ENCODE assay signal across 16 mouse cellular contexts in the genomic region with DNA sequence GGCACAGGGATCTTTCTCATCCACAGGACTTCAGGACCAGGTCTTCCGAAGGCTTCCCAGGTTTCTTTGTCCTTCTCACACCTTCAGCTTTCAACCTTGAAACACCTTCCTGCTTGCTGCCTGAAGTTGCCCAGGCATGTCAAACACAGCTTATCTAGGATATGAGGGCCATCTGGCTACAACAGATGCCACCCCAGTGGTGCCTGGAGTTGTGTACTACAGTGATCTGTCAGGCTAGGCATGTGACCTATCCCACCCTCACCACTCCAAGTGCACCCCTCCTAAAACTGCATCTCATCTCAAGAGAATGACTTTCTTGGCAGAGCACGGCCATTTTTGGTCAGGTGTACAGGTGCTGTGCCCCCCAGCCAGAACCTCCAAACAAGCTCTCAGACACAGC. TPM values are rescaled to one million over a fixed set of nuclear protein-coding genes. Genes with fewer than 3 reads are reported as not detected.
A peak's percentile ranks its signal among the peaks of the same experiment; 100 is the strongest.
DNase-seq lines count a peak whose midpoint lies in the region; ATAC-seq and TF ChIP-seq lines count a peak whose summit lies in the region.
"Had no signal": no experiment of that assay in that cellular context is flagged by ENCODE, and none has a peak within 500 bp of the region (broad histone marks: within the 10 kb centered on the region; RNA-seq: fewer than 3 reads in every experiment).

No protein-coding gene starts in this region.

- 90% methylated on average over 2 of the region's 2 CpGs for WGBS in neural tube, embryonic 15.5 days

- no peak overlapping the region for H3K9ac ChIP-seq in neural tube, embryonic 15.5 days (replicated peaks)
- H3K9ac ChIP-seq: forebrain, embryonic 12.5 days had no signal

- H3K27ac ChIP-seq in layer of hippocampus, adult 2 months, result peak overlapping the region; percentile 8; the same call in 1 of the 2 replicates
- H3K27ac ChIP-seq in neural tube, embryonic 15.5 days (replicated peaks), result no peak overlapping the region
- H3K27ac ChIP-seq: forebrain, embryonic 12.5 days; hindbrain, embryonic 13.5 days; limb, embryonic 10.5 days had no signal

- no peaks in the 10 kb centered on the region for H3K4me1 ChIP-seq in neural tube, embryonic 15.5 days
- H3K4me1 ChIP-seq: forebrain, embryonic 12.5 days; hindbrain, embryonic 13.5 days; limb, embryonic 10.5 days had no signal

- no peak overlapping the region for H3K4me3 ChIP-seq in layer of hippocampus, adult 2 months
- H3K4me3 ChIP-seq in neural tube, embryonic 15.5 days (replicated peaks), result no peak overlapping the region
- H3K4me3 ChIP-seq: forebrain, embryonic 12.5 days; hindbrain, embryonic 13.5 days; limb, embryonic 10.5 days had no signal

- H3K27me3 ChIP-seq in neural tube, embryonic 15.5 days (replicated peaks), result no peaks in the 10 kb centered on the region
- H3K27me3 ChIP-seq: forebrain, embryonic 12.5 days; hindbrain, embryonic 13.5 days; Patski had no signal

- no peak for TF ChIP-seq CTCF in layer of hippocampus, adult 2 months (conservative IDR thresholded peaks at IDR 0.05)

- peak; percentile 39 for DNase-seq in cerebellum, adult 9-11 months
- no peak for DNase-seq in cerebellum, adult 8-10 months
- no peak for DNase-seq in layer of hippocampus, adult 2 months (ENCODE audit: low spot score in 2 of 2)
- no peak for DNase-seq in layer of hippocampus, postnatal 10 days (ENCODE audit: low spot score in 2 of 2)
- DNase-seq in lung, postnatal 4 days, result no peak
- DNase-seq: embryo, embryonic 11 days; gastrocnemius, postnatal 14 days; right cerebral cortex, postnatal 4 days had no signal

- no peak overlapping the region for H3K4me2 ChIP-seq in neural tube, embryonic 15.5 days
- H3K4me2 ChIP-seq: forebrain, embryonic 12.5 days; hindbrain, embryonic 13.5 days had no signal

- peaks cover 93% of the 10 kb centered on the region for H3K36me3 ChIP-seq in neural tube, embryonic 15.5 days

- ATAC-seq in common myeloid progenitor, adult 5-6 weeks (replicated peaks; ENCODE audit: low read depth, poor library complexity, severe bottlenecking), result peak; percentile 53; the same call in 1 of the 2 replicates
- peak; percentile 83 for ATAC-seq in megakaryocyte progenitor cell, adult 5-6 weeks (replicated peaks; ENCODE audit: poor library complexity)
- no peak for ATAC-seq in neural tube, embryonic 15.5 days (ENCODE audit: low FRiP score)
- ATAC-seq: Patski had no signal

- no peaks in the 10 kb centered on the region for H3K9me3 ChIP-seq in neural tube, embryonic 15.5 days (replicated peaks)
- H3K9me3 ChIP-seq: forebrain, embryonic 12.5 days; hindbrain, embryonic 13.5 days; limb, embryonic 10.5 days had no signal

RNA-seq across cellular contexts. Expression of gene Ube2c, which starts 8.2 kb away (rescaled TPM):
- 1 to 10 TPM in 1 of 2 experiments, under 1 TPM in 1; 0.76 to 1.6 TPM for total RNA-seq in layer of hippocampus, adult 2 months (2021)
- total RNA-seq in layer of hippocampus, postnatal 10 days (2021), result 1 to 10 TPM; 6.9 to 8.3 TPM
- 153 and 159 TPM in 2 replicates for total RNA-seq in common myeloid progenitor, adult 5-6 weeks (2017)
- total RNA-seq in megakaryocyte progenitor cell, adult 5-6 weeks (2015), result 271 and 279 TPM in 2 replicates
- total RNA-seq in megakaryocyte progenitor cell, adult 5-6 weeks (2017), result 142 and 184 TPM in 2 replicates
- 42.8 and 134 TPM in 2 replicates for polyA plus RNA-seq in neural tube, embryonic 15.5 days (2015; fragmentation: Nextera tagmentation; extraction: Ambion mirVana)

RNA-seq across cellular contexts. Expression of gene Dnttip1, which starts 15.7 kb away (rescaled TPM):
- 10 to 100 TPM; 40.4 to 41.2 TPM for total RNA-seq in layer of hippocampus, adult 2 months (2021)
- total RNA-seq in layer of hippocampus, postnatal 10 days (2021), result 10 to 100 TPM; 41.9 to 46.0 TPM
- total RNA-seq in common myeloid progenitor, adult 5-6 weeks (2017), result 26.7 and 29.6 TPM in 2 replicates
- 24.1 and 31.3 TPM in 2 replicates for total RNA-seq in megakaryocyte progenitor cell, adult 5-6 weeks (2015)
- total RNA-seq in megakaryocyte progenitor cell, adult 5-6 weeks (2017), result 32.0 and 38.4 TPM in 2 replicates
- polyA plus RNA-seq in neural tube, embryonic 15.5 days (2015; fragmentation: Nextera tagmentation; extraction: Ambion mirVana), result 51.0 and 56.4 TPM in 2 replicates

RNA-seq across cellular contexts. Expression of gene Wfdc3, which starts 15.8 kb away (rescaled TPM):
- 1 to 10 TPM in 1 of 2 experiments, under 1 TPM in 1; 0.64 to 1.3 TPM for total RNA-seq in layer of hippocampus, adult 2 months (2021)
- total RNA-seq in layer of hippocampus, postnatal 10 days (2021), result 1 to 10 TPM in 1 of 2 experiments, under 1 TPM in 1; 0.87 to 1.4 TPM
- 1.1 TPM in 1 of 2 replicates, not detected in the other for total RNA-seq in common myeloid progenitor, adult 5-6 weeks (2017)
- total RNA-seq in megakaryocyte progenitor cell, adult 5-6 weeks (2015), result 0.20 and 0.29 TPM in 2 replicates
- 0.41 TPM in 1 of 2 replicates, not detected in the other for total RNA-seq in megakaryocyte progenitor cell, adult 5-6 weeks (2017)
- 1.1 and 1.3 TPM in 2 replicates for polyA plus RNA-seq in neural tube, embryonic 15.5 days (2015; fragmentation: Nextera tagmentation; extraction: Ambion mirVana)
- total RNA-seq: gastrocnemius, postnatal 14 days had no signal
- polyA plus RNA-seq: macrophage had no signal

RNA-seq across cellular contexts. Expression of gene Tnnc2, which starts 18.3 kb away (rescaled TPM):
- total RNA-seq in layer of hippocampus, adult 2 months (2021), result not detected
- total RNA-seq in layer of hippocampus, postnatal 10 days (2021), result not detected
- not detected in 2 replicates for total RNA-seq in common myeloid progenitor, adult 5-6 weeks (2017)
- total RNA-seq in megakaryocyte progenitor cell, adult 5-6 weeks (2015), result not detected in 2 replicates
- total RNA-seq in megakaryocyte progenitor cell, adult 5-6 weeks (2017), result not detected in 2 replicates
- 27.5 and 55.6 TPM in 2 replicates for polyA plus RNA-seq in neural tube, embryonic 15.5 days (2015; fragmentation: Nextera tagmentation; extraction: Ambion mirVana)
- polyA plus RNA-seq: macrophage had no signal

RNA-seq across cellular contexts. Expression of gene Snx21, which starts 24.1 kb away (rescaled TPM):
- total RNA-seq in layer of hippocampus, adult 2 months (2021), result 10 to 100 TPM; 39.8 TPM
- total RNA-seq in layer of hippocampus, postnatal 10 days (2021), result 10 to 100 TPM; 41.3 to 43.6 TPM
- total RNA-seq in common myeloid progenitor, adult 5-6 weeks (2017), result 0.23 TPM in 1 of 2 replicates, not detected in the other
- 0.42 and 0.49 TPM in 2 replicates for total RNA-seq in megakaryocyte progenitor cell, adult 5-6 weeks (2015)
- 0.37 and 0.88 TPM in 2 replicates for total RNA-seq in megakaryocyte progenitor cell, adult 5-6 weeks (2017)
- polyA plus RNA-seq in neural tube, embryonic 15.5 days (2015; fragmentation: Nextera tagmentation; extraction: Ambion mirVana), result 41.3 and 46.6 TPM in 2 replicates

Comparison
In these comparisons a context has a peak if more than half of its experiments do, and no peak if none do; other contexts are left out.
1. RNA of gene Ube2c, which starts 8.2 kb away (total RNA-seq): 142 to 279 TPM in megakaryocyte progenitor cell, adult 5-6 weeks and 153 to 159 TPM in common myeloid progenitor, adult 5-6 weeks; 6.9 to 8.3 TPM in layer of hippocampus, postnatal 10 days and 0.76 to 1.6 TPM in layer of hippocampus, adult 2 months; every median in the first group is over 10 times any median in the second.